Mouse (Mus musculus) CH12.LX (cell line): ENCODE measurements around the gene Gpm6a. TPM values are rescaled to one million over a fixed set of nuclear protein-coding genes. Genes with fewer than 3 reads are reported as not detected.

Source experiments
- DNase-seq: peaks from one replicate; pipeline ENCODE4 v3.0.0-alpha.2; 2013; ENCODE audit errors: extremely low read depth
- H3K27ac ChIP-seq: 2 replicates; pipeline ENCODE4 v1.5.1; 2012; ENCODE audit warnings: low read depth, mild to moderate bottlenecking, control low read depth, moderate library complexity; ENCODE audit not compliant: insufficient read depth
- H3K27me3 ChIP-seq: replicated peaks from 2 replicates; pipeline ENCODE3; 2012; ENCODE audit warnings: inconsistent platforms
- H3K36me3 ChIP-seq, 2 experiments: replicated peaks in 1 of 2; 2 replicates each; pipeline versions ENCODE3 to v1.6.1; 2012; ENCODE audit warnings: inconsistent platforms in 1 of 2, low read length in 1 of 2, mild to moderate bottlenecking in 1 of 2, mixed read lengths in 1 of 2, moderate library complexity in 1 of 2; ENCODE audit not compliant: control insufficient read depth in 1 of 2, insufficient read depth in 1 of 2
- H3K4me1 ChIP-seq, 2 experiments: 2 replicates each; pipeline ENCODE4 v1.6.1; 2012; ENCODE audit warnings: inconsistent platforms in 1 of 2, moderate library complexity in 1 of 2; ENCODE audit not compliant: insufficient read depth in 2 of 2, control insufficient read depth in 1 of 2
- H3K4me2 ChIP-seq: 2 replicates; pipeline ENCODE4 v1.6.1; 2012; ENCODE audit warnings: low read depth, mild to moderate bottlenecking, control low read depth; ENCODE audit not compliant: poor library complexity, insufficient read depth, severe bottlenecking
- H3K4me3 ChIP-seq, 3 experiments: fragments of 150-350 bp in 1 of 3; sonication (generic) in 1 of 3; replicated peaks in 1 of 3; 2 replicates each; pipeline versions ENCODE3 to v1.5.1; 2011 to 2012; ENCODE audit warnings: low read depth in 2 of 3, low read length in 2 of 3, mild to moderate bottlenecking in 2 of 3, moderate library complexity in 2 of 3, control low read depth in 1 of 3, improper control_type of control experiment in 1 of 3, inconsistent platforms in 1 of 3, mixed read lengths in 1 of 3; ENCODE audit not compliant: poor library complexity in 1 of 3
- H3K79me2 ChIP-seq: replicated peaks from 2 replicates; pipeline ENCODE4 v1.6.1; 2012; ENCODE audit warnings: mild to moderate bottlenecking, moderate library complexity; ENCODE audit not compliant: control insufficient read depth, poor library complexity, insufficient read depth, severe bottlenecking; ENCODE audit errors: extremely low read depth
- H3K9ac ChIP-seq: 2 replicates; pipeline ENCODE4 v1.6.1; 2012; ENCODE audit warnings: low read depth, mild to moderate bottlenecking, control low read depth, moderate library complexity; ENCODE audit not compliant: insufficient read depth
- H3K9me3 ChIP-seq: replicated peaks from 2 replicates; pipeline ENCODE3; 2012; ENCODE audit warnings: low read length, inconsistent platforms, mixed read lengths
- BHLHE40 ChIP-seq: IDR thresholded peaks from 2 replicates; pipeline ENCODE4 v1.6.1; 2011; ENCODE audit warnings: mild to moderate bottlenecking, low read depth, low read length, improper control_type of control experiment
- CHD1 ChIP-seq: IDR thresholded peaks from 2 replicates; pipeline ENCODE4 v1.6.1; 2012; ENCODE audit warnings: low read depth, low read length, improper control_type of control experiment, inconsistent platforms
- ELF1 ChIP-seq: IDR thresholded peaks from 2 replicates; pipeline ENCODE4 v1.6.1; 2014; ENCODE audit warnings: low read depth, mild to moderate bottlenecking, inconsistent platforms, low read length, improper control_type of control experiment
- EP300 ChIP-seq: IDR thresholded peaks from 2 replicates; pipeline ENCODE4 v1.6.1; 2011; ENCODE audit warnings: low read length, improper control_type of control experiment
- ETS1 ChIP-seq: conservative IDR thresholded peaks from 2 replicates; pipeline ENCODE4 v1.6.1; 2012; ENCODE audit warnings: low read depth, mild to moderate bottlenecking, inconsistent platforms, low read length, improper control_type of control experiment, moderate library complexity
- JUN ChIP-seq: IDR thresholded peaks from 2 replicates; pipeline ENCODE4 v1.6.1; 2011; ENCODE audit warnings: low read depth, mild to moderate bottlenecking, low read length, improper control_type of control experiment, moderate library complexity; ENCODE audit not compliant: insufficient read depth
- MAFK ChIP-seq: IDR thresholded peaks from 2 replicates; pipeline ENCODE4 v1.6.1; 2011; ENCODE audit warnings: low read length, improper control_type of control experiment; ENCODE audit not compliant: insufficient replicate concordance
- MEF2A ChIP-seq: IDR thresholded peaks from 2 replicates; pipeline ENCODE4 v1.6.1; 2014; ENCODE audit warnings: low read depth, mild to moderate bottlenecking, inconsistent platforms, low read length, improper control_type of control experiment, borderline replicate concordance
- MYC ChIP-seq: IDR thresholded peaks from 2 replicates; pipeline ENCODE4 v1.6.1; 2011; ENCODE audit warnings: low read depth, mild to moderate bottlenecking, improper control_type of control experiment, low read length
- NELFE ChIP-seq: IDR thresholded peaks from 2 replicates; pipeline ENCODE4 v1.6.1; 2011; ENCODE audit warnings: low read depth, low read length, improper control_type of control experiment
- PAX5 ChIP-seq: IDR thresholded peaks from 2 replicates; pipeline ENCODE4 v1.6.1; 2012; ENCODE audit warnings: low read length, inconsistent platforms, mixed read lengths
- POLR2AphosphoS2 ChIP-seq: IDR thresholded peaks from 2 replicates; pipeline ENCODE4 v1.6.1; 2011; ENCODE audit warnings: low read depth, low read length, improper control_type of control experiment
- RAD21 ChIP-seq: IDR thresholded peaks from 2 replicates; pipeline ENCODE4 v1.6.1; 2011; ENCODE audit warnings: low read depth, mild to moderate bottlenecking, low read length, improper control_type of control experiment, moderate library complexity
- SIN3A ChIP-seq: IDR thresholded peaks from 2 replicates; pipeline ENCODE4 v1.6.1; 2012; ENCODE audit warnings: low read length, improper control_type of control experiment, inconsistent platforms
- SMC3 ChIP-seq: IDR thresholded peaks from 2 replicates; pipeline ENCODE4 v1.6.1; 2011; ENCODE audit warnings: low read depth, low read length, improper control_type of control experiment
- TBP ChIP-seq: conservative IDR thresholded peaks from 2 replicates; pipeline ENCODE4 v1.6.1; 2011; ENCODE audit warnings: low read depth, low read length, improper control_type of control experiment
- TCF12 ChIP-seq: IDR thresholded peaks from 2 replicates; pipeline ENCODE4 v1.6.1; 2014; ENCODE audit warnings: low read depth, mild to moderate bottlenecking, inconsistent platforms, low read length, improper control_type of control experiment
- UBTF ChIP-seq: IDR thresholded peaks from 2 replicates; pipeline ENCODE4 v1.6.1; 2012; ENCODE audit warnings: low read depth, mild to moderate bottlenecking, inconsistent platforms, low read length, improper control_type of control experiment, moderate library complexity
- USF1 ChIP-seq: IDR thresholded peaks from 2 replicates; pipeline ENCODE4 v1.6.1; 2014; ENCODE audit warnings: low read depth, mild to moderate bottlenecking, inconsistent platforms, low read length, improper control_type of control experiment
- USF2 ChIP-seq: conservative IDR thresholded peaks from 2 replicates; pipeline ENCODE4 v1.6.1; 2011; ENCODE audit warnings: low read depth, low read length, improper control_type of control experiment
- ZKSCAN1 ChIP-seq: IDR thresholded peaks from 2 replicates; pipeline ENCODE4 v1.6.1; 2012; ENCODE audit warnings: low read depth, inconsistent platforms, low read length, improper control_type of control experiment, borderline replicate concordance
- ZNF384 ChIP-seq: IDR thresholded peaks from 2 replicates; pipeline ENCODE4 v1.6.1; 2012; ENCODE audit warnings: low read depth, low read length, improper control_type of control experiment, inconsistent platforms
- dilution Hi-C: fragments of 300-500 bp; cut with MboI; formaldehyde crosslinking; loops from 2 replicates; pipeline ENCODE4 v1.14.3; 2020; ENCODE audit warnings: low sequenced_read_pairs; ENCODE audit not compliant: extremely low pct_unique_long_range_greater_than_20kb, extremely low pct_ligation_motif_present
- in situ Hi-C: fragments of 300-500 bp; cut with MboI; formaldehyde crosslinking; loops from 3 replicates; pipeline ENCODE4 v1.14.3; 2019; ENCODE audit warnings: low sequenced_read_pairs, low pct_ligation_motif_present, low pct_unique_long_range_greater_than_20kb, mixed read lengths
- polyA plus RNA-seq: library from polyadenylated mRNA; unstranded; fragments of >175 nt; gene quantifications from 2 replicates; pipeline ENCODE4 v1.2.1, GENCODE M21; 2012; ENCODE audit warnings: low read depth; ENCODE audit not compliant: insufficient read length
- total RNA-seq, 2 experiments: library from RNA; depleted of rRNA; stranded (reverse); fragments of 300-350 nt in 1 of 2; fragments of >200 nt in 1 of 2; gene quantifications; 2 replicates each; pipeline ENCODE4 v1.2.3; 2012 to 2014

Gpm6a gene
- total and polyA plus RNA-seq, 3 experiments = 5.5 to 20.5 (median 6.4) TPM

- H3K4me2 ChIP-seq = no peak overlapping the region
- no peak overlapping the region for H3K27ac ChIP-seq
- H3K79me2 ChIP-seq = no peaks in the 10 kb centered on the region
- H3K4me1 ChIP-seq = no peaks in the 10 kb centered on the region
- H3K27me3 ChIP-seq = no peaks in the 10 kb centered on the region
- in situ Hi-C loops (no loop called here), dilution Hi-C loops (no loop called here)
- TF ChIP-seq ETS1 = no peak
- no peak for TF ChIP-seq EP300
- no peak for TF ChIP-seq JUN
- TF ChIP-seq CHD1 = no peak
- TF ChIP-seq POLR2AphosphoS2 = no peak
- no peak for TF ChIP-seq SIN3A
- TF ChIP-seq TCF12 = no peak
- no peak for TF ChIP-seq BHLHE40
- no peak for TF ChIP-seq SMC3
- no peak for DNase-seq
- no peaks in the 10 kb centered on the region for H3K9me3 ChIP-seq
- H3K4me3 ChIP-seq = no peak overlapping the region
- no peaks in the 10 kb centered on the region for H3K36me3 ChIP-seq
- H3K9ac ChIP-seq = no peak overlapping the region
These were observed 22.0 kb downstream of the Gpm6a start for GRCm38 (mm10) chr8:54976663-54977062.

GRCm38 (mm10) chr8:54986791-54987190 is 32.1 kb downstream of the Gpm6a start:
- Histone ChIP-seq H3K4me2 (no peak overlapping the region), H3K27ac (no peak overlapping the region), H3K79me2 (no peaks in the 10 kb centered on the region), H3K9ac (no peak overlapping the region), H3K4me3 (no peak overlapping the region), H3K36me3 (no peaks in the 10 kb centered on the region), H3K9me3 (no peaks in the 10 kb centered on the region), H3K4me1 (peaks cover 2 to 8% of the 10 kb centered on the region in 2 experiments; a peak in 2 of 4 replicates), H3K27me3 (no peaks in the 10 kb centered on the region)
- in situ Hi-C loops (no loop called here), dilution Hi-C loops (no loop called here)
- no peak for TF ChIP-seq ELF1
- no peak for TF ChIP-seq MEF2A
- no peak for TF ChIP-seq USF2
- no peak for TF ChIP-seq CHD1
- no peak for TF ChIP-seq ZKSCAN1
- no peak for TF ChIP-seq SMC3
- no peak for TF ChIP-seq RAD21
- TF ChIP-seq NELFE = no peak
- no peak for TF ChIP-seq PAX5
- no peak for TF ChIP-seq JUN
- no peak for TF ChIP-seq TBP
- TF ChIP-seq MYC = no peak
- TF ChIP-seq ZNF384 = no peak
- no peak for TF ChIP-seq USF1
- TF ChIP-seq SIN3A = no peak
- no peak for TF ChIP-seq MAFK
- TF ChIP-seq UBTF = no peak
- no peak for TF ChIP-seq EP300
- no peak for TF ChIP-seq POLR2AphosphoS2
- no peak for DNase-seq
